In the genomic region with DNA sequence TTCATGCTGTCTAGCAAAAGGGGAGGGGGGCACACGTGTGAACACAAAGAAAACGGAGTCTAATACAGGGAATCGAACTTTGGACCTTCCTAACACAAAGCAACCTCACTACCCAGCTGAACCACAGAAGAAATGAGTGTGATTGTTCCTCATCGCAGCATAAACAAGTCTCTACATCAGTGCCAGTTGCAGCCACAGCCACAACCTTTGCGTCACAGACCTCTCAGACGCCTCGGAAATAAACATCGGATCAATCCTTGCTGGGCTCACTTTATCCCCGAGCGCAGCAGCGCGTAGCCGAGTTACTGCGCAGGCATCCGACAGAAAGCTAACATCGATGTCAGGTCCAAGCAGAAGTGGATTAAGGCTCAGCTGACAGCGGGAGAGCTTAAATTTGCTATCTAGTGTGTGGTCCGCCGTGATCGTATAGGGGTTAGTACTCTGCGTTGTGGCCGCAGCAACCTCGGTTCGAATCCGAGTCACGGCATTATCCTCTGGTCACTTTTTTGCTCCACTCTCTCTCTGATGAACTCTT, we compare ENCODE assay signal across 8 mouse cellular contexts. TPM values are rescaled to one million over a fixed set of nuclear protein-coding genes. Genes with fewer than 3 reads are reported as not detected.
DNase-seq lines count a peak whose midpoint lies in the region; ATAC-seq lines count a peak whose summit lies in the region.

No protein-coding gene starts in this region.

- no peaks in the 10 kb centered on the region for H3K36me3 ChIP-seq in limb, embryonic 11.5 days (ENCODE audit: control insufficient read depth, insufficient read depth, low read length)
- no peaks in the 10 kb centered on the region for H3K36me3 ChIP-seq in neural tube, embryonic 14.5 days (ENCODE audit: control insufficient read depth, insufficient read depth, low read length)

- no peak; the same call in 1 of the 2 replicates for ATAC-seq in limb, embryonic 11.5 days (ENCODE audit: insufficient number of reproducible peaks, low FRiP score, low TSS enrichment, low read depth)
- ATAC-seq in neural tube, embryonic 14.5 days (ENCODE audit: low read depth): peak; percentile 81
- ATAC-seq in inflammation-experienced regulatory T-cells, adult 6 months: no peak

- H3K27me3 ChIP-seq in limb, embryonic 11.5 days (ENCODE audit: control insufficient read depth, insufficient read depth, low read length): peaks cover 7% of the 10 kb centered on the region; the same call in 1 of the 2 replicates
- peaks cover 11% of the 10 kb centered on the region; the same call in 1 of the 2 replicates for H3K27me3 ChIP-seq in neural tube, embryonic 14.5 days (ENCODE audit: control insufficient read depth, insufficient read depth, low read length)

- WGBS in limb, embryonic 11.5 days: under 1% methylated on average over 26 of the region's 26 CpGs
- 1% methylated on average over 26 of the region's 26 CpGs for WGBS in neural tube, embryonic 14.5 days

- H3K4me3 ChIP-seq in limb, embryonic 11.5 days (ENCODE audit: low read depth, low read length): peak overlapping the region; percentile 18; the same call in 1 of the 2 replicates
- 0 out of 2 replicates have a peak overlapping the region, but pooled peaks have one; percentile 10 for H3K4me3 ChIP-seq in neural tube, embryonic 14.5 days (ENCODE audit: low read depth, low read length)

- H3K27ac ChIP-seq in limb, embryonic 11.5 days (replicated peaks; ENCODE audit: low read depth, low read length): no peak overlapping the region
- H3K27ac ChIP-seq in neural tube, embryonic 14.5 days (ENCODE audit: low read depth, low read length): no peak overlapping the region

- H3K9me3 ChIP-seq in limb, embryonic 11.5 days (ENCODE audit: control insufficient read depth, low read length): no peaks in the 10 kb centered on the region
- no peaks in the 10 kb centered on the region for H3K9me3 ChIP-seq in neural tube, embryonic 14.5 days (ENCODE audit: control insufficient read depth, low read length)

- no peaks in the 10 kb centered on the region for H3K4me1 ChIP-seq in limb, embryonic 11.5 days (ENCODE audit: control insufficient read depth, insufficient read depth, low read length)
- H3K4me1 ChIP-seq in neural tube, embryonic 14.5 days (ENCODE audit: control insufficient read depth, insufficient read depth, low read length): no peaks in the 10 kb centered on the region

- DNase-seq in left cerebral cortex, adult 18-20 months (ENCODE audit: low spot score in 2 of 2): peak; percentile 10 to 40
- no peak for DNase-seq in left cerebral cortex, adult 11 months (ENCODE audit: low spot score)
- DNase-seq in c-Kit-negative CD71-positive TER-119-positive erythroid progenitor cells, embryonic 14.5 days (ENCODE audit: low read depth, low spot score): peak; percentile 42
- DNase-seq in frontal cortex, postnatal 25 days (ENCODE audit: low spot score in 2 of 2): peak; percentile 23 to 40
- DNase-seq in limb, embryonic 11.5 days (ENCODE audit: low spot score): peak; percentile 77
- DNase-seq in kidney, postnatal 14 days: no peak

- H3K4me2 ChIP-seq in limb, embryonic 11.5 days (ENCODE audit: low read depth, severe bottlenecking): peak overlapping the region; percentile 7; the same call in 1 of the 2 replicates
- peak overlapping the region; percentile 35 for H3K4me2 ChIP-seq in neural tube, embryonic 14.5 days (ENCODE audit: low read depth, low read length)

- no peak overlapping the region for H3K9ac ChIP-seq in limb, embryonic 11.5 days (ENCODE audit: low read length)
- no peak overlapping the region for H3K9ac ChIP-seq in neural tube, embryonic 14.5 days (replicated peaks; ENCODE audit: low read depth, low read length)

RNA-seq across cellular contexts. Expression of gene BC107364, which starts 16.5 kb away (rescaled TPM):
- total RNA-seq in left cerebral cortex, adult 18-20 months (2021): not detected
- not detected in 2 replicates for polyA plus RNA-seq in limb, embryonic 11.5 days (2014; fragmentation: Nextera tagmentation; extraction: Ambion mirVana)
- not detected in 2 replicates for polyA plus RNA-seq in neural tube, embryonic 14.5 days (2014; fragmentation: Nextera tagmentation; extraction: Ambion mirVana)
- polyA plus RNA-seq in inflammation-experienced regulatory T-cells, adult 6 months (2017; shearing (Covaris generic)): not detected

Comparison
In these comparisons a context has a peak if more than half of its experiments do, and no peak if none do; other contexts are left out.
1. DNase-seq: peak in left cerebral cortex, adult 18-20 months (2 of 2), c-Kit-negative CD71-positive TER-119-positive erythroid progenitor cells, embryonic 14.5 days (single experiment), frontal cortex, postnatal 25 days (2 of 2) and limb, embryonic 11.5 days (single experiment); none in left cerebral cortex, adult 11 months (single experiment) and kidney, postnatal 14 days (single experiment).